Mouse (Mus musculus) neural tube, embryonic 14.5 days (tissue): Measurements from ENCODE around the gene Tmub2. TPM values are rescaled to one million over a fixed set of nuclear protein-coding genes. Genes with fewer than 3 reads are reported as not detected.

Experiments used
- ATAC-seq: fragments of 200-750 bp; cut with Nextera tagmentation; 2 replicates; pipeline ENCODE4 v1.8.0; 2017; ENCODE audit warnings: low read depth, mild to moderate bottlenecking, moderate TSS enrichment, moderate library complexity
- H3K27ac ChIP-seq: fragments of 300-500 bp; sonication (generic); 2 replicates; pipeline ENCODE4 v1.5.1; 2014; ENCODE audit warnings: low read depth, mild to moderate bottlenecking, control low read depth, low read length, moderate library complexity, mixed read lengths
- H3K27me3 ChIP-seq: fragments of 300-500 bp; sonication (generic); 2 replicates; pipeline ENCODE4 v1.6.1; 2014; ENCODE audit warnings: low read length; ENCODE audit not compliant: control insufficient read depth, insufficient read depth
- H3K36me3 ChIP-seq: fragments of 300-500 bp; sonication (generic); 2 replicates; pipeline ENCODE4 v1.6.1; 2014; ENCODE audit warnings: low read length, mixed read lengths; ENCODE audit not compliant: control insufficient read depth, insufficient read depth
- H3K4me1 ChIP-seq: fragments of 300-500 bp; sonication (generic); 2 replicates; pipeline ENCODE4 v1.6.1; 2014; ENCODE audit warnings: low read length; ENCODE audit not compliant: control insufficient read depth, insufficient read depth
- H3K4me2 ChIP-seq: fragments of 300-500 bp; sonication (generic); 2 replicates; pipeline ENCODE4 v1.6.1; 2014; ENCODE audit warnings: mild to moderate bottlenecking, low read depth, low read length, control low read depth
- H3K4me3 ChIP-seq: fragments of 300-500 bp; sonication (generic); 2 replicates; pipeline ENCODE4 v1.5.1; 2014; ENCODE audit warnings: low read depth, low read length, control low read depth, mixed read lengths
- H3K9ac ChIP-seq: fragments of 300-500 bp; sonication (generic); replicated peaks from 2 replicates; pipeline ENCODE4 v1.6.1; 2014; ENCODE audit warnings: low read depth, mild to moderate bottlenecking, control low read depth, low read length, mixed read lengths
- H3K9me3 ChIP-seq: fragments of 300-500 bp; sonication (generic); 2 replicates; pipeline ENCODE4 v1.6.1; 2016; ENCODE audit warnings: low read length; ENCODE audit not compliant: control insufficient read depth
- WGBS: fragments of 180-500 bp; shearing (Covaris S2); extraction: QIAGEN DNeasy Blood & Tissue Kit; methylation state at CpG from one replicate; pipeline ENCODE4 v1.1.7; 2014; 5-methylcytosine and 5-hydroxymethylcytosine counted together
- polyA plus RNA-seq: library from polyadenylated mRNA; unstranded; fragments of >200 nt; fragmentation: Nextera tagmentation; extraction: Ambion mirVana; gene quantifications from 2 replicates; pipeline ENCODE4 v1.2.1, GENCODE M21; 2014

The Tmub2 gene
- polyA plus RNA-seq, 1 experiment from 2014 or later = 88.6 TPM

- no peak for ATAC-seq
- H3K9ac ChIP-seq = no peak within 1 kb of the TSS
- no peak within 1 kb of the TSS for H3K27ac ChIP-seq
- peak within 1 kb of the TSS; percentile 73 for H3K4me2 ChIP-seq
- H3K9me3 ChIP-seq = no peaks in the 10 kb centered on the region
- under 1% methylated on average over 41 of the region's 41 CpGs for WGBS
- H3K27me3 ChIP-seq = no peaks in the 10 kb centered on the region
- peaks cover 23% of the 10 kb centered on the region for H3K4me1 ChIP-seq
- H3K36me3 ChIP-seq = no peaks in the 10 kb centered on the region
- peak within 1 kb of the TSS; percentile 37 for H3K4me3 ChIP-seq
Measured at GRCm38 (mm10) chr11:102248630-102249230, 36.0 kb upstream of the Tmub2 start, which contains the start of gene BC030867. BC030867 (plus strand) TSS chr11:102248882.

GRCm38 (mm10) chr11:102249351-102250090, 35.2 kb upstream of the Tmub2 start:
- WGBS = 14% methylated on average over 9 of the region's 9 CpGs
- no peak overlapping the region for H3K9ac ChIP-seq
- H3K36me3 ChIP-seq = no peaks in the 10 kb centered on the region
- peak overlapping the region; percentile 37 for H3K4me3 ChIP-seq
- no peak overlapping the region for H3K27ac ChIP-seq
- H3K9me3 ChIP-seq = no peaks in the 10 kb centered on the region
- ATAC-seq = no peak
- no peaks in the 10 kb centered on the region for H3K27me3 ChIP-seq
- H3K4me1 ChIP-seq = peaks cover 21% of the 10 kb centered on the region
- H3K4me2 ChIP-seq = peak overlapping the region; percentile 73; the same call in 1 of the 2 replicates

DNA sequence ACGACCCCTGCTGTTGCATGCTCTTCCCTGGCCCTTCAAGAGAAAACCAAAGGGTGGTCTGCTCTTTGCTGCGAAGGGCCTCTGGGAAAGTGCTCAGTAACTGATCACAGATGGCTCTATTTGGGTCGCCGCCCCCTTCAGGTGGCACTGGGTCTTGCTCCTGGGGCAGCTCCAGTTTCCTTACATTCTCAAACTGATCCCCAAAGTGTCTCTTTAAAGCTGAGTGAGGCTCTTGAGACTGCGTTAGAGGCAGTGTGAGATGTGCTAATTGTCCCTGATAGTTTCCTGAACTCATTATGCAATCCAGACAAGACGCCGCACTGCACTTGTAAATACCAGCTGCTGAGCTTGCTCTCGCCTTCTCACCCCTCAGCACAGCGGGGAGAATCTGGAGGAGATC, 27.2 kb upstream of the Tmub2 start:
- Histone ChIP-seq H3K9ac (no peak overlapping the region), H3K4me1 (peaks cover 3% of the 10 kb centered on the region; the same call in 1 of the 2 replicates), H3K27ac (no peak overlapping the region), H3K4me2 (no peak overlapping the region), H3K9me3 (no peaks in the 10 kb centered on the region), H3K4me3 (no peak overlapping the region), H3K36me3 (no peaks in the 10 kb centered on the region), H3K27me3 (no peaks in the 10 kb centered on the region)
- WGBS = 31% methylated on average over 9 of the region's 9 CpGs
- ATAC-seq = no peak

DNA sequence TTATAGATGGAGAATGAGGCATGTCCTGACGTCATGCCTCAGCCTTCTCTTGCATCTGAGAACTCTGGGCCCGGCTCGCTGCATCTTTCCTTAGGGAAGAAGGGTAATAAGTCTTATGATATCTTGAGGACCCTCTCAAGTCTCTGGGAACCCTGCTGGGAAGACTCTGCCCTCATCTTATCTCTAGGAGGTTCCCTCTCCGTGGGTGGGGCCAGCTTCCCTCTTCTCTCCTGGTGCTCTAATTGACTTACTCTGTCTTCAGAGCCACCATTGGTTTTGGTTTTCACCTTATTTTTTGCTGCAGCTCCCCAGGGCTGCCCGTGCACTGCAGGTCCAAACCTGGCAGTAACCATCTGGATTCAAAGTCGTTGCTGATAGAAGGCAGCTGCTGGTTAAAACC, 26.6 kb upstream of the Tmub2 start:
- 83% methylated on average over 6 of the region's 6 CpGs for WGBS
- ATAC-seq = no peak
- Histone ChIP-seq H3K27me3 (no peaks in the 10 kb centered on the region), H3K4me2 (no peak overlapping the region), H3K9ac (no peak overlapping the region), H3K27ac (no peak overlapping the region), H3K36me3 (no peaks in the 10 kb centered on the region), H3K4me3 (no peak overlapping the region), H3K9me3 (no peaks in the 10 kb centered on the region), H3K4me1 (peaks cover 3% of the 10 kb centered on the region; the same call in 1 of the 2 replicates)

DNA sequence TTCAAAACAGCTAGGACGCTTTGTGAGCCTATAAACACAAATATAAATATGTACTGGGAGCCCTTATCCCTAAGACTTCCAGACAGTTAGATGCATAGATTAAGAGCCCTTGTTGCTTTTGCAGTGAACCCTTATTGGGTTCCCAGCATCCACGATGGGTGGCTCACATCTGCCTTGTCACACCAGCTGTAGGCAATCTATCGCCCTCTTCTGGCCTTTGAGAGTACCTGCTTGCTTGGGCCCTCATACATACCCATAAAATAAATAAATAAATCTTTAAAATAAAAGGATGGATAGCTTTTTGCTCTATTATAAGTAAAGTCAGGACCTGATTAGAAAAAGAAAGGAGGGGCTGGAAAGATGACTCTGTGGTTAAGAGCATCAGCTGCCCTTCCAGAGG, 26.2 kb upstream of the Tmub2 start:
- Histone ChIP-seq H3K4me3 (no peak overlapping the region), H3K36me3 (no peaks in the 10 kb centered on the region), H3K9ac (no peak overlapping the region), H3K27me3 (no peaks in the 10 kb centered on the region), H3K4me1 (peaks cover 3% of the 10 kb centered on the region; the same call in 1 of the 2 replicates), H3K4me2 (no peak overlapping the region), H3K9me3 (no peaks in the 10 kb centered on the region), H3K27ac (no peak overlapping the region)
- WGBS = 88% methylated on average over 3 of the region's 3 CpGs
- ATAC-seq = no peak

- WGBS = 94% methylated on average over 7 of the region's 7 CpGs
- no peaks in the 10 kb centered on the region for H3K36me3 ChIP-seq
- no peak overlapping the region for H3K27ac ChIP-seq
- no peak overlapping the region for H3K4me3 ChIP-seq
- no peak overlapping the region for H3K9ac ChIP-seq
- H3K9me3 ChIP-seq = no peaks in the 10 kb centered on the region
- no peaks in the 10 kb centered on the region for H3K4me1 ChIP-seq
- ATAC-seq = no peak
- no peak overlapping the region for H3K4me2 ChIP-seq
- no peaks in the 10 kb centered on the region for H3K27me3 ChIP-seq
Measured at GRCm38 (mm10) chr11:102263211-102263610, 21.5 kb upstream of the Tmub2 start.

GRCm38 (mm10) chr11:102265816-102266215, 18.9 kb upstream of the Tmub2 start:
- Histone ChIP-seq H3K4me3 (no peak overlapping the region), H3K36me3 (no peaks in the 10 kb centered on the region), H3K9me3 (no peaks in the 10 kb centered on the region), H3K4me2 (no peak overlapping the region), H3K27ac (no peak overlapping the region), H3K27me3 (no peaks in the 10 kb centered on the region), H3K4me1 (no peaks in the 10 kb centered on the region), H3K9ac (no peak overlapping the region)
- ATAC-seq = no peak
- 76% methylated on average over 14 of the region's 14 CpGs for whole genome bisulfite sequencing

- WGBS = 89% methylated on average over 8 of the region's 8 CpGs
- Histone ChIP-seq H3K36me3 (no peaks in the 10 kb centered on the region), H3K4me3 (no peak overlapping the region), H3K4me1 (no peaks in the 10 kb centered on the region), H3K9me3 (no peaks in the 10 kb centered on the region), H3K9ac (no peak overlapping the region), H3K4me2 (no peak overlapping the region), H3K27ac (no peak overlapping the region), H3K27me3 (no peaks in the 10 kb centered on the region)
- ATAC-seq = no peak
Measured at GRCm38 (mm10) chr11:102266631-102267355, 17.9 kb upstream of the Tmub2 start.

- H3K9ac ChIP-seq = no peak overlapping the region
- H3K4me1 ChIP-seq = no peaks in the 10 kb centered on the region
- H3K27ac ChIP-seq = no peak overlapping the region
- peak; percentile 71; the same call in 1 of the 2 replicates for ATAC-seq
- WGBS = 9% methylated on average over 11 of the region's 11 CpGs
- H3K9me3 ChIP-seq = no peaks in the 10 kb centered on the region
- H3K4me2 ChIP-seq = 0 out of 2 replicates have a peak overlapping the region, but pooled peaks have one; percentile 12
- H3K4me3 ChIP-seq = no peak overlapping the region
- H3K36me3 ChIP-seq = no peaks in the 10 kb centered on the region
- H3K27me3 ChIP-seq = no peaks in the 10 kb centered on the region
Measured at GRCm38 (mm10) chr11:102267480-102267879, 17.3 kb upstream of the Tmub2 start.
